Mouse (Mus musculus) lung, embryonic 14.5 days (tissue): ENCODE results near the gene Mphosph9. TPM values are rescaled to one million over a fixed set of nuclear protein-coding genes. Genes with fewer than 3 reads are reported as not detected.

Experiments used
- ATAC-seq: fragments of 200-750 bp; cut with Nextera tagmentation; 2 replicates; pipeline ENCODE4 v1.8.0; 2017; ENCODE audit warnings: mild to moderate bottlenecking, moderate TSS enrichment, moderate library complexity; ENCODE audit not compliant: insufficient read depth
- DNase-seq: peaks from one replicate; pipeline ENCODE4 v3.0.0-alpha.2; 2015
- H3K27ac ChIP-seq: fragments of 300-500 bp; sonication (generic); 2 replicates; pipeline ENCODE4 v1.5.1; 2014; ENCODE audit warnings: low read depth, mild to moderate bottlenecking, moderate library complexity
- H3K27me3 ChIP-seq: fragments of 300-500 bp; sonication (generic); 2 replicates; pipeline ENCODE4 v1.6.1; 2014; ENCODE audit warnings: low read length, control low read depth; ENCODE audit not compliant: insufficient read depth
- H3K36me3 ChIP-seq: fragments of 300-500 bp; sonication (generic); 2 replicates; pipeline ENCODE4 v1.6.1; 2014; ENCODE audit warnings: control low read depth; ENCODE audit not compliant: insufficient read depth
- H3K4me1 ChIP-seq: fragments of 300-500 bp; sonication (generic); 2 replicates; pipeline ENCODE4 v1.6.1; 2014; ENCODE audit warnings: antibody characterized with exemption, control low read depth; ENCODE audit not compliant: insufficient read depth
- H3K4me2 ChIP-seq: fragments of 300-500 bp; sonication (generic); 2 replicates; pipeline ENCODE4 v1.6.1; 2014; ENCODE audit warnings: mild to moderate bottlenecking
- H3K4me3 ChIP-seq: fragments of 300-500 bp; sonication (generic); 2 replicates; pipeline ENCODE4 v1.5.1; 2014; ENCODE audit warnings: low read depth, low read length
- H3K9ac ChIP-seq: fragments of 300-500 bp; sonication (generic); 2 replicates; pipeline ENCODE4 v1.6.1; 2014
- H3K9me3 ChIP-seq: fragments of 300-500 bp; sonication (generic); 2 replicates; pipeline ENCODE4 v1.6.1; 2016; ENCODE audit warnings: low read depth, low read length, control low read depth
- CTCF ChIP-seq: IDR thresholded peaks from 2 replicates; pipeline ENCODE4 v1.5.1; 2016; ENCODE audit warnings: antibody characterized with exemption, low read depth
- WGBS: fragments of 180-500 bp; shearing (Covaris S2); extraction: QIAGEN DNeasy Blood & Tissue Kit; methylation state at CpG from one replicate; pipeline ENCODE4 v1.1.7; 2014; 5-methylcytosine and 5-hydroxymethylcytosine counted together
- polyA plus RNA-seq: library from polyadenylated mRNA; unstranded; fragments of >200 nt; fragmentation: Nextera tagmentation; extraction: Ambion mirVana; gene quantifications from 2 replicates; pipeline ENCODE4 v1.2.1, GENCODE M21; 2014

The Mphosph9 gene
- polyA plus RNA-seq, 1 experiment from 2014 or later: 19.2 TPM

DNA sequence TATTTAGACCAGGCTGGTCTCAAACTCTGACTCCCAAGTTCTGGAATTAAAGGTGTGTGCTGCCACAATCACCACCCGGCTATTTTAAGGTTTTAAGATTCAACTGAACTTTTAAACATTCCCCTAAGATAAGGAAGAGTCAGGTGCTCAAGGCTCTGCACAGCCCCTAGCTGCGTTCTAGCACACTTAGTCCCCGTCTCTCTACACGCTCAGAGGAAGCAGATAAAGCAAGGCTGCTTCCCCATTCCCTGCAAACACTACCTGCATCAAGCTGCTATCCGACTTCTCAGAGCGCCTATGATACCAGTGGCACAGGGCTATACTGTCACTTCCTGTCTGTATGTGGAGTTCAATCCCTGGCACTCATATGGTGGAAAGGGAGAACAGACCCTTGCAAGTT lies 60.1 kb downstream of the Mphosph9 start:
- Histone ChIP-seq H3K9me3 (no peaks in the 10 kb centered on the region), H3K4me3 (no peak overlapping the region), H3K9ac (no peak overlapping the region), H3K36me3 (peaks cover 28% of the 10 kb centered on the region; the same call in 1 of the 2 replicates), H3K4me2 (no peak overlapping the region), H3K27ac (no peak overlapping the region), H3K27me3 (no peaks in the 10 kb centered on the region), H3K4me1 (no peaks in the 10 kb centered on the region)
- TF ChIP-seq CTCF: no peak
- DNase-seq (no peak), ATAC-seq (no peak)
- 69% methylated on average over 6 of the region's 6 CpGs for WGBS

DNA sequence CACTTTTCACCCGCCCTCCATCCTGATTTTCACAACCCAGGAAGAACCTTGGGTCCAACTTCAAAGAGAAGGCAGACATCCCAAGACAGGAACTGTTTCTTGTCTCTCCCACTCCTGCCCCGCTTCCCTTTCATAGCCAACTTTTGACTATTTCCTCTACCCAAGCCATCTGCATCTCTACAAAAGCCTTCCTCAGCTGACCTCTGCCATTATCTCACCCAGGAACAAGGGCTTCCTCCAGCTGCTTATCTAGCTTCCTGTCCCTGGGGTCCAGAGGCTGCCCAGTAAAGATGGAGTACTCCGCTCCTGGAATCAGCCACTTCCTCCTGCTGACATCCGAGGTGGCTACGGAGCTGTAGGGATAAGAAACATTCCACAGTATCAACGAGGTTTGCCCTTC lies 61.0 kb downstream of the Mphosph9 start:
- no peak for TF ChIP-seq CTCF
- H3K9ac ChIP-seq: no peak overlapping the region
- no peaks in the 10 kb centered on the region for H3K27me3 ChIP-seq
- H3K36me3 ChIP-seq: peaks cover 33% of the 10 kb centered on the region; the same call in 1 of the 2 replicates
- H3K4me1 ChIP-seq: no peaks in the 10 kb centered on the region
- no peak overlapping the region for H3K4me2 ChIP-seq
- ATAC-seq (no peak), DNase-seq (no peak)
- no peaks in the 10 kb centered on the region for H3K9me3 ChIP-seq
- no peak overlapping the region for H3K27ac ChIP-seq
- WGBS: 68% methylated on average over 6 of the region's 6 CpGs
- no peak overlapping the region for H3K4me3 ChIP-seq

DNA sequence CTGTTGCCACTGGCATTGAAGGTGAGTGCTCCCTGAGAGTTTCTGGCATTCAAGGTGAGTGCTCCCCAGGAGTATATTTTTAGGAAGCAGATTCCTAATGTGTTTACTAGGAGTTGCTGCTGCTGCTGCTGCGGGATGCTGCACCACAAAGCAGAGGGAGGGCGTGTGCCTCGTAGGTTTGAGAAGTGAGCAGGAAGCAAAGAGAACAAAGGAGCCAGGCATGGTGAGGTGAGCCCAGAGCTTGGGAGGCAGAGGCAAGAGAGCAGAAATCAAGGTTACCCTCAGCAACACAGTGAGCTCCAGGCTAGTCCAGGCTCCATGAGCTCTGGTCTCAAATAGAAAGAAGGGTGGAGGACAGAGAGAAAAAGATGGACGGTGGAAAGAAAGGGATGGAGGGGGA lies 64.5 kb downstream of the Mphosph9 start:
- Histone ChIP-seq H3K9me3 (no peaks in the 10 kb centered on the region), H3K27me3 (no peaks in the 10 kb centered on the region), H3K9ac (0 out of 2 replicates have a peak overlapping the region, but pooled peaks have one; percentile 13), H3K4me1 (no peaks in the 10 kb centered on the region), H3K4me2 (no peak overlapping the region), H3K27ac (peak overlapping the region; percentile 91), H3K4me3 (no peak overlapping the region), H3K36me3 (peaks cover 55% of the 10 kb centered on the region)
- ATAC-seq (no peak), DNase-seq (no peak)
- 50% methylated on average over 4 of the region's 4 CpGs for WGBS
- TF ChIP-seq CTCF: no peak

DNA sequence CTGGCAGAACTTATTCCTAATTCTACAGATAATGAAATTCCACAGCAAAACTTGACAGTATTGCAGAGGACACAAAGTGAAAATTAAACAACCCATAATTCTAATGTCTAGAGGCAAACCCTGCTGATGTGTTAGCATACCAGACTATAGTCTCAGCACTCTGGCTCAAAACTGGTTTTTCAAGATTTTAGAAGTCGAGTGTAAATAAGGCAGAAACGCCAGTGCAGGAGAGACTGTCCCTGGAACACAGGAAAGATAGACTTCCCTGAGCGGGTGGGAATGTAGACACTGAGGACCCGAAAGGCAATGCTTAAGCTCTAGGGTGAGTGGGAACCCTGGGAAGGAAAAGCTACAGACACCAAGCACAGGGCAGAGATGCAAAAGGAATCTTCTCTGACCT lies 65.7 kb downstream of the Mphosph9 start:
- ATAC-seq: peak; percentile 66
- WGBS: 64% methylated on average over 4 of the region's 4 CpGs
- peak overlapping the region; percentile 27 for H3K4me2 ChIP-seq
- peak overlapping the region; percentile 91 for H3K27ac ChIP-seq
- H3K9me3 ChIP-seq: no peaks in the 10 kb centered on the region
- no peaks in the 10 kb centered on the region for H3K4me1 ChIP-seq
- H3K36me3 ChIP-seq: peaks cover 66% of the 10 kb centered on the region
- DNase-seq: peak; percentile 65
- no peaks in the 10 kb centered on the region for H3K27me3 ChIP-seq
- no peak overlapping the region for H3K4me3 ChIP-seq
- TF ChIP-seq CTCF: no peak
- H3K9ac ChIP-seq: no peak overlapping the region

DNA sequence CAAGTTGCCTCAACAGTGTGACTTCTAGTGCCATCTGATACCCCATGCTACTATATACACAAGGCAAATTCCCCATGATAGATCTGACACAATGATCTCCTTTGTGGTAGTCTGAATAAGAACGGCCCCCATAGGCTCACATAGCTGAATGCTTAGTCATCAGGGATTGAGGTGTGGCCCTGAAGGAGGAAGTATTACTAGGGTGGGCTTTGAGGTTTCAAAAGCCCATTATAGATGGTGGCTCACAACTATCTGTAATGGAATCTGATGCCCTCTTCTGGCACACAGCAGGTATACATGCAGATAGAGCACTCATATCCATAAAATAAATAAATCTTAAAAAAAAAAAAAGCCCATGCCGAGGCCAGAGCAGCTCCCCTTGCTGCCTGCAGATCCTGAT lies 68.6 kb downstream of the Mphosph9 start:
- Histone ChIP-seq H3K4me1 (no peaks in the 10 kb centered on the region), H3K9me3 (no peaks in the 10 kb centered on the region), H3K27ac (no peak overlapping the region), H3K36me3 (peaks cover 71% of the 10 kb centered on the region), H3K4me3 (no peak overlapping the region), H3K9ac (no peak overlapping the region), H3K4me2 (no peak overlapping the region), H3K27me3 (no peaks in the 10 kb centered on the region)
- no peak for ATAC-seq
- no peak for TF ChIP-seq CTCF
- peak; percentile 35 for DNase-seq
- 40% methylated on average over 2 of the region's 2 CpGs for WGBS

DNA sequence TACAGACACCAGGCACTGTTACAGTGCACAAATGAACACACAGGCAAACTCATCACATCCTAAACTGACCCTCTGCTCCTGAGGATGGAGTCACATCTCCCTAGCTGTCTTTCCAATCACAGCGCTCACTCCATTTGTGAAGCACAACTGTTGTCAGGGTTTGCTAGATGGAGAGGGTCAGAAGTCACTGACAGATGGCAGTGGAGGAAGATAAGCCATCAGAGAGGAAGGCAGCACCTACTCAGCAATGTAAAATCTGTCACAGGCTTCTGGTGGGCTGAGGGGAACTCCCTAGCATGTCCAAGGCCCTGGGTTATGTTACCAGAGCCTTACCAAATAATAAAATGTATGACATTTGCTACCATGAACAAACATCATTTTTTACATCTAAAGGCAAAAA lies 69.7 kb downstream of the Mphosph9 start:
- Histone ChIP-seq H3K36me3 (peaks cover 72% of the 10 kb centered on the region), H3K9me3 (no peaks in the 10 kb centered on the region)
- WGBS: 98% methylated on average over 1 of the region's 1 CpGs

DNA sequence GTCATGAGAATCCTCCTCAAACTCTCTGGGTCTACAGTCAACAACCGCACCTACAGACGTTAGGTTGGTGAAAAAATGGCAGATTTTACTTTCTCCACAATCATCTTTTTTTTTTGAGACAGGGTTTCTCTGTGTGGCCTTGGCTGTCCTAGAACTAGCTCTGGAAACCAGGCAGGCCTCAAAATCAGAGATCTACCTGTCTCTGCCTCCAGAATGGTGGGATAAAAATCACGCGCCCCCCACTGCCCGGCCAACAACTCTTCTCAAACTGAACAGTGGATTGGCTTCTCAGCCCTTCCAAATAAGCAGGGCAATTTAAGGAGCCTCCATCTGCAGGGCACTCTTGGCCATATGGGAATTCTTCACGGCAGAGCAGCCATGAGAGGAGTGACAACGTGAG lies 72.6 kb downstream of the Mphosph9 start:
- DNase-seq (no peak), ATAC-seq (no peak)
- no peak overlapping the region for H3K9ac ChIP-seq
- H3K27me3 ChIP-seq: no peaks in the 10 kb centered on the region
- no peaks in the 10 kb centered on the region for H3K9me3 ChIP-seq
- H3K4me1 ChIP-seq: 0 out of 2 replicates have a peak, but pooled peaks cover 4% of the 10 kb centered on the region
- no peak overlapping the region for H3K4me2 ChIP-seq
- WGBS: 87% methylated on average over 7 of the region's 7 CpGs
- no peak for TF ChIP-seq CTCF
- H3K4me3 ChIP-seq: no peak overlapping the region
- peaks cover 56% of the 10 kb centered on the region for H3K36me3 ChIP-seq
- H3K27ac ChIP-seq: no peak overlapping the region

More for the DNA sequence above, 69.7 kb downstream of the Mphosph9 start:
- Histone ChIP-seq H3K9ac (no peak overlapping the region), H3K4me3 (no peak overlapping the region), H3K4me1 (no peaks in the 10 kb centered on the region), H3K27me3 (no peaks in the 10 kb centered on the region), H3K4me2 (no peak overlapping the region), H3K27ac (no peak overlapping the region)
- no peak for TF ChIP-seq CTCF
- DNase-seq (no peak), ATAC-seq (no peak)

DNA sequence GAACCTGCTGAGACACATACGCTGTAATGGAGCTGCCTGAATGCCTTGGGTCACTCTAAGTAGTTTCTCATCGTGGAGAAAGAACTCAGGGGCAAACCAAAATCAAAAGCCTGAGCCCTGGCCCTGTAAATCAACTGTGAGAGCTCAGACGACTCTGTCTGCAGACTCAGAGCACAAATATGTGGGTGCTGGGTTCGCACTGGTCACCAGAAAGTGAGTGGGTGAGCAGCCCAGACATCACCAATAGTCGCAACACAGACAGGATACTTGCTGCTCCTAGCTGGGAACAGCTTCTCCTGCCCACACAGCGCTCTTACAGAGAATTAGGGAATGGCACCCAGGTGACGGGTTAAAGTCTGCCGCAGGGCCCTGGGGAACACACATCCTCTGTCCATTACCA lies 74.2 kb downstream of the Mphosph9 start:
- H3K9ac ChIP-seq: no peak overlapping the region
- H3K4me1 ChIP-seq: 0 out of 2 replicates have a peak, but pooled peaks cover 8% of the 10 kb centered on the region
- no peaks in the 10 kb centered on the region for H3K9me3 ChIP-seq
- no peak for DNase-seq
- H3K27ac ChIP-seq: no peak overlapping the region
- 85% methylated on average over 8 of the region's 8 CpGs for WGBS
- no peak for TF ChIP-seq CTCF
- no peak overlapping the region for H3K4me2 ChIP-seq
- peaks cover 40% of the 10 kb centered on the region for H3K36me3 ChIP-seq
- ATAC-seq: no peak
- H3K27me3 ChIP-seq: no peaks in the 10 kb centered on the region
- H3K4me3 ChIP-seq: no peak overlapping the region
